Mouse (Mus musculus) granulocyte monocyte progenitor cell, adult 5-6 weeks (primary cell): ENCODE data around the gene Fbxl2. TPM values are rescaled to one million over a fixed set of nuclear protein-coding genes. Genes with fewer than 3 reads are reported as not detected.

Source experiments
- ATAC-seq: replicated peaks from 2 replicates; pipeline ENCODE4 v1.8.0; 2016; ENCODE audit warnings: mild to moderate bottlenecking, moderate TSS enrichment, inconsistent platforms; ENCODE audit not compliant: poor library complexity, severe bottlenecking
- total RNA-seq, 2 experiments: library from RNA; stranded (forward) in 1 of 2; stranded (reverse) in 1 of 2; fragments of 200-712, 200-1000 nt in 1 of 2; fragments of >200 nt in 1 of 2; fragmentation: Nextera tagmentation in 1 of 2; gene quantifications; 2 replicates each; pipeline ENCODE4 v1.2.3; 2014 to 2017

Gene Fbxl2
- total RNA-seq (2014; fragmentation: Nextera tagmentation), result 0.75 and 6.0 TPM in 2 replicates
- total RNA-seq (2017), result 0.39 and 0.98 TPM in 2 replicates

GRCm38 (mm10) chr9:114046028-114046427 lies at the start of gene Fbxl2:
TSS of gene Fbxl2 (minus strand) at chr9:114046191.
- no peak for ATAC-seq

- ATAC-seq, result no peak
Measured at GRCm38 (mm10) chr9:114094854-114095253, 48.9 kb upstream of the Fbxl2 start.

- ATAC-seq, result peak; percentile 89
Measured at GRCm38 (mm10) chr9:114092188-114092587, 46.2 kb upstream of the Fbxl2 start.

- peak; percentile 60 for ATAC-seq
Measured at GRCm38 (mm10) chr9:114088885-114089284, 42.9 kb upstream of the Fbxl2 start.

- ATAC-seq, result no peak
Measured at GRCm38 (mm10) chr9:114087106-114087815, 41.3 kb upstream of the Fbxl2 start.

- ATAC-seq, result no peak
Measured at GRCm38 (mm10) chr9:114086422-114086821, 40.4 kb upstream of the Fbxl2 start.

- ATAC-seq, result no peak
Measured at GRCm38 (mm10) chr9:114073681-114074080, 27.7 kb upstream of the Fbxl2 start.

- ATAC-seq, result no peak
Measured at GRCm38 (mm10) chr9:114069372-114069771, 23.4 kb upstream of the Fbxl2 start.

- ATAC-seq, result no peak
Measured at GRCm38 (mm10) chr9:114068494-114069053, 22.6 kb upstream of the Fbxl2 start.

- peak; percentile 31 for ATAC-seq
Measured at GRCm38 (mm10) chr9:114057090-114057796, 11.3 kb upstream of the Fbxl2 start, which contains the start of gene Susd5. TSS of gene Susd5 (plus strand) at chr9:114057140.

GRCm38 (mm10) chr9:114052866-114053265 lies 6.9 kb upstream of the Fbxl2 start:
- ATAC-seq, result 0 out of 2 replicates have a peak, but pooled peaks have one; percentile 20

GRCm38 (mm10) chr9:114052031-114052430 lies 6.0 kb upstream of the Fbxl2 start:
- peak; percentile 18; the same call in 1 of the 2 replicates for ATAC-seq

GRCm38 (mm10) chr9:114050778-114051177 lies 4.8 kb upstream of the Fbxl2 start:
- ATAC-seq, result peak; percentile 27; the same call in 1 of the 2 replicates

GRCm38 (mm10) chr9:114050106-114050505 lies 4.1 kb upstream of the Fbxl2 start:
- no peak for ATAC-seq

GRCm38 (mm10) chr9:114046676-114047075 lies 685 bp upstream of the Fbxl2 start:
- ATAC-seq, result no peak

GRCm38 (mm10) chr9:114044446-114044845 lies 1.5 kb downstream of the Fbxl2 start:
- ATAC-seq, result peak; percentile 75

GRCm38 (mm10) chr9:114042490-114042889 lies 3.5 kb downstream of the Fbxl2 start:
- ATAC-seq, result no peak

- ATAC-seq, result no peak
Measured at GRCm38 (mm10) chr9:114040945-114041344, 5.0 kb downstream of the Fbxl2 start.

- ATAC-seq, result peak; percentile 91
Measured at GRCm38 (mm10) chr9:114026261-114026934, 19.6 kb downstream of the Fbxl2 start.

GRCm38 (mm10) chr9:114025846-114026245 lies 20.1 kb downstream of the Fbxl2 start:
- ATAC-seq, result no peak

- no peak for ATAC-seq
Measured at GRCm38 (mm10) chr9:114025182-114025581, 20.8 kb downstream of the Fbxl2 start.
